In genomic region chr9:28569776-28570175, GRCm38 (mm10) we compare ENCODE assay signal across 19 mouse cellular contexts.
DNase-seq lines count a peak whose midpoint lies in the region; ATAC-seq and TF ChIP-seq lines count a peak whose summit lies in the region.
"Had no signal": no experiment of that assay in that cellular context is flagged by ENCODE, and none has a peak within 500 bp of the region (broad histone marks: within the 10 kb centered on the region; RNA-seq: fewer than 3 reads in every experiment).

No protein-coding gene starts in this region.

- no peak for TF ChIP-seq CTCF in left cerebral cortex, adult 2 months (IDR thresholded peaks at IDR 0.05)
- no peak for TF ChIP-seq CTCF in cortical plate, adult 2 months (IDR thresholded peaks at IDR 0.05; ENCODE audit: extremely low read depth, insufficient read depth, low read length)

- 29% methylated on average over 2 of the region's 2 CpGs for WGBS in embryonic facial prominence, embryonic 15.5 days
- WGBS in hindbrain, embryonic 11.5 days, result 47% methylated on average over 2 of the region's 2 CpGs

- no peak overlapping the region for H3K9ac ChIP-seq in embryonic facial prominence, embryonic 15.5 days
- H3K9ac ChIP-seq in hindbrain, embryonic 11.5 days (ENCODE audit: low read depth, low read length), result no peak overlapping the region
- H3K9ac ChIP-seq: forebrain, postnatal 0 days; limb, embryonic 13.5 days; liver, embryonic 15.5 days had no signal

- H3K4me1 ChIP-seq in cortical plate, adult 2 months (ENCODE audit: control insufficient read depth, insufficient read depth, low read length), result peaks cover 8% of the 10 kb centered on the region; the same call in 1 of the 2 replicates
- H3K4me1 ChIP-seq in embryonic facial prominence, embryonic 15.5 days, result peaks cover 11% of the 10 kb centered on the region
- no peaks in the 10 kb centered on the region for H3K4me1 ChIP-seq in hindbrain, embryonic 11.5 days (replicated peaks; ENCODE audit: control insufficient read depth, insufficient read depth, low read length)
- H3K4me1 ChIP-seq: liver, embryonic 15.5 days had no signal

- 0 out of 2 replicates have a peak, but pooled peaks have one; percentile 7 for ATAC-seq in embryonic facial prominence, embryonic 15.5 days (ENCODE audit: insufficient number of reproducible peaks, low FRiP score, low TSS enrichment, low read depth)
- no peak for ATAC-seq in hindbrain, embryonic 11.5 days (ENCODE audit: low FRiP score)

- no peaks in the 10 kb centered on the region for H3K27me3 ChIP-seq in embryonic facial prominence, embryonic 15.5 days
- no peaks in the 10 kb centered on the region for H3K27me3 ChIP-seq in hindbrain, embryonic 11.5 days (ENCODE audit: control insufficient read depth, insufficient read depth, low read length)
- H3K27me3 ChIP-seq: limb, embryonic 13.5 days; liver, embryonic 15.5 days had no signal

- H3K36me3 ChIP-seq in embryonic facial prominence, embryonic 15.5 days, result no peaks in the 10 kb centered on the region
- no peaks in the 10 kb centered on the region for H3K36me3 ChIP-seq in hindbrain, embryonic 11.5 days (ENCODE audit: control insufficient read depth, insufficient read depth, low read length)
- H3K36me3 ChIP-seq: G1E; heart, embryonic 10.5 days; limb, embryonic 13.5 days; liver, embryonic 15.5 days had no signal

- intact Hi-C loops in left cerebral cortex, adult 2 months (cut with DNase I), result loop anchor here (5.0 kb wide), 1 partner anchor 162 kb away; no protein-coding TSS in a partner anchor
- intact Hi-C loops in left cerebral cortex, postnatal 36 days (cut with DNase I), result loop anchor here (10.0 kb wide), 1 partner anchor 165 kb away; no protein-coding TSS in a partner anchor

- no peak overlapping the region for H3K4me3 ChIP-seq in left cerebral cortex, adult 2 months
- no peak overlapping the region for H3K4me3 ChIP-seq in cortical plate, adult 2 months (ENCODE audit: insufficient read depth, low read length)
- H3K4me3 ChIP-seq in embryonic facial prominence, embryonic 15.5 days (replicated peaks), result no peak overlapping the region
- no peak overlapping the region for H3K4me3 ChIP-seq in hindbrain, embryonic 11.5 days (ENCODE audit: low read depth, low read length)
- H3K4me3 ChIP-seq: erythroblast, embryonic 14.5 days; heart, embryonic 10.5 days; limb, embryonic 13.5 days; liver, embryonic 15.5 days had no signal

- peak overlapping the region; percentile 68 for H3K27ac ChIP-seq in left cerebral cortex, adult 2 months
- peak overlapping the region; percentile 4; the same call in 1 of the 2 replicates for H3K27ac ChIP-seq in cortical plate, adult 2 months (ENCODE audit: insufficient read depth, low read length)
- no peak overlapping the region for H3K27ac ChIP-seq in embryonic facial prominence, embryonic 15.5 days (replicated peaks)
- H3K27ac ChIP-seq in hindbrain, embryonic 11.5 days (ENCODE audit: low read depth, low read length), result no peak overlapping the region
- H3K27ac ChIP-seq: heart, embryonic 10.5 days; hindbrain, postnatal 0 days; limb, embryonic 13.5 days; liver, embryonic 15.5 days had no signal

- no peak for TF ChIP-seq POLR2A in cortical plate, adult 2 months (IDR thresholded peaks at IDR 0.05; ENCODE audit: extremely low read depth, insufficient read depth, low read length)

- peak; percentile 35 to 40 for DNase-seq in frontal cortex, postnatal 36 days (ENCODE audit: low spot score in 2 of 2)
- DNase-seq in frontal cortex, postnatal 10 days (ENCODE audit: low spot score in 2 of 2), result no peak
- DNase-seq in left cerebral cortex, adult 2 months (ENCODE audit: extremely low spot score in 1 of 2, low spot score in 2 of 2), result peak; percentile 16 to 39
- no peak for DNase-seq in left cerebral cortex, postnatal 36 days (ENCODE audit: low spot score in 2 of 2)
- DNase-seq in B cell, adult 2 months, result no peak
- no peak for DNase-seq in hindbrain, embryonic 11.5 days (ENCODE audit: low spot score)
- DNase-seq: adrenal gland, postnatal 10 days; forebrain, postnatal 0 days; gastrocnemius, postnatal 25 days; heart, postnatal 36 days; kidney, adult 18-20 months had no signal

- H3K4me2 ChIP-seq in embryonic facial prominence, embryonic 15.5 days (replicated peaks), result no peak overlapping the region
- no peak overlapping the region for H3K4me2 ChIP-seq in hindbrain, embryonic 11.5 days (replicated peaks; ENCODE audit: low read depth, low read length)
- H3K4me2 ChIP-seq: limb, embryonic 13.5 days; liver, embryonic 15.5 days had no signal

- no peaks in the 10 kb centered on the region for H3K9me3 ChIP-seq in embryonic facial prominence, embryonic 15.5 days (replicated peaks)
- H3K9me3 ChIP-seq in hindbrain, embryonic 11.5 days (ENCODE audit: control insufficient read depth, low read length), result no peaks in the 10 kb centered on the region
- H3K9me3 ChIP-seq: G1E; heart, embryonic 10.5 days; limb, embryonic 13.5 days; liver, embryonic 15.5 days had no signal

Comparison
In these comparisons a context has a peak if more than half of its experiments do, and no peak if none do; other contexts are left out.
1. DNase-seq: peak in frontal cortex, postnatal 36 days (2 of 2) and left cerebral cortex, adult 2 months (2 of 2); none in frontal cortex, postnatal 10 days (0 of 2), left cerebral cortex, postnatal 36 days (0 of 2), B cell, adult 2 months (0 of 2) and hindbrain, embryonic 11.5 days (single experiment).
2. H3K27ac ChIP-seq: peak in left cerebral cortex, adult 2 months (single experiment) and cortical plate, adult 2 months (single experiment); none in embryonic facial prominence, embryonic 15.5 days (single experiment) and hindbrain, embryonic 11.5 days (single experiment).